Mouse (Mus musculus): ENCODE measurements at regions not wholly inside any gene's neighbourhood (a gene's known extent, or its start where the extent isn't known, plus 50 kb on each side); places are given as distances from the start of the nearest gene placed in this dataset.

GRCm38 (mm10) chr4:72329026-72329390 lies 128.3 kb upstream of the Tle1 start:
- no peak overlapping the region for H3K27ac ChIP-seq (ENCODE audit: low read depth, low read length)
- no peak overlapping the region for H3K9ac ChIP-seq (replicated peaks; ENCODE audit: low read depth, low read length)
- no peak overlapping the region for H3K4me2 ChIP-seq (ENCODE audit: low read depth, low read length)
- no peaks in the 10 kb centered on the region for H3K27me3 ChIP-seq (ENCODE audit: control insufficient read depth, insufficient read depth, low read length)
- H3K36me3 ChIP-seq (ENCODE audit: control insufficient read depth, insufficient read depth, low read length) = no peaks in the 10 kb centered on the region
- no peak overlapping the region for H3K4me3 ChIP-seq (ENCODE audit: low read depth, low read length)
- ATAC-seq (ENCODE audit: low read depth) = no peak
- H3K9me3 ChIP-seq (ENCODE audit: control insufficient read depth, low read length) = no peaks in the 10 kb centered on the region
- no peaks in the 10 kb centered on the region for H3K4me1 ChIP-seq (ENCODE audit: control insufficient read depth, insufficient read depth, low read length)

GRCm38 (mm10) chr4:72328282-72329025 lies 127.7 kb upstream of the Tle1 start:
- ATAC-seq (ENCODE audit: low read depth) = no peak
- no peak overlapping the region for H3K9ac ChIP-seq (replicated peaks; ENCODE audit: low read depth, low read length)
- no peak overlapping the region for H3K4me2 ChIP-seq (ENCODE audit: low read depth, low read length)
- H3K36me3 ChIP-seq (ENCODE audit: control insufficient read depth, insufficient read depth, low read length) = no peaks in the 10 kb centered on the region
- H3K4me3 ChIP-seq (ENCODE audit: low read depth, low read length) = no peak overlapping the region
- no peaks in the 10 kb centered on the region for H3K4me1 ChIP-seq (ENCODE audit: control insufficient read depth, insufficient read depth, low read length)
- no peaks in the 10 kb centered on the region for H3K9me3 ChIP-seq (ENCODE audit: control insufficient read depth, low read length)
- no peak overlapping the region for H3K27ac ChIP-seq (ENCODE audit: low read depth, low read length)
- H3K27me3 ChIP-seq (ENCODE audit: control insufficient read depth, insufficient read depth, low read length) = no peaks in the 10 kb centered on the region
- WGBS = 94% methylated on average over 2 of the region's 2 CpGs

- no peaks in the 10 kb centered on the region for H3K27me3 ChIP-seq (ENCODE audit: control insufficient read depth, insufficient read depth, low read length)
- no peaks in the 10 kb centered on the region for H3K4me1 ChIP-seq (ENCODE audit: control insufficient read depth, insufficient read depth, low read length)
- no peak overlapping the region for H3K9ac ChIP-seq (replicated peaks; ENCODE audit: low read depth, low read length)
- H3K36me3 ChIP-seq (ENCODE audit: control insufficient read depth, insufficient read depth, low read length) = no peaks in the 10 kb centered on the region
- no peak overlapping the region for H3K4me2 ChIP-seq (ENCODE audit: low read depth, low read length)
- no peak for ATAC-seq (ENCODE audit: low read depth)
- H3K9me3 ChIP-seq (ENCODE audit: control insufficient read depth, low read length) = no peaks in the 10 kb centered on the region
- H3K4me3 ChIP-seq (ENCODE audit: low read depth, low read length) = no peak overlapping the region
- no peak overlapping the region for H3K27ac ChIP-seq (ENCODE audit: low read depth, low read length)
Observed at GRCm38 (mm10) chr4:72324913-72325312, 124.2 kb upstream of the Tle1 start.

- no peak for ATAC-seq (ENCODE audit: low read depth)
- H3K9me3 ChIP-seq (ENCODE audit: control insufficient read depth, low read length) = no peaks in the 10 kb centered on the region
- no peaks in the 10 kb centered on the region for H3K4me1 ChIP-seq (ENCODE audit: control insufficient read depth, insufficient read depth, low read length)
- H3K4me2 ChIP-seq (ENCODE audit: low read depth, low read length) = no peak overlapping the region
- WGBS = 49% methylated on average over 1 of the region's 1 CpGs
- no peak overlapping the region for H3K4me3 ChIP-seq (ENCODE audit: low read depth, low read length)
- H3K27me3 ChIP-seq (ENCODE audit: control insufficient read depth, insufficient read depth, low read length) = no peaks in the 10 kb centered on the region
- no peak overlapping the region for H3K9ac ChIP-seq (replicated peaks; ENCODE audit: low read depth, low read length)
- H3K27ac ChIP-seq (ENCODE audit: low read depth, low read length) = no peak overlapping the region
- H3K36me3 ChIP-seq (ENCODE audit: control insufficient read depth, insufficient read depth, low read length) = no peaks in the 10 kb centered on the region
Observed at GRCm38 (mm10) chr4:72285112-72285675, 84.5 kb upstream of the Tle1 start.

- no peak for ATAC-seq (ENCODE audit: low read depth)
- Histone ChIP-seq H3K4me1 (ENCODE audit: control insufficient read depth, insufficient read depth, low read length) (no peaks in the 10 kb centered on the region), H3K27ac (ENCODE audit: low read depth, low read length) (no peak overlapping the region), H3K4me3 (ENCODE audit: low read depth, low read length) (no peak overlapping the region), H3K9ac (replicated peaks; ENCODE audit: low read depth, low read length) (no peak overlapping the region), H3K9me3 (ENCODE audit: control insufficient read depth, low read length) (no peaks in the 10 kb centered on the region), H3K36me3 (ENCODE audit: control insufficient read depth, insufficient read depth, low read length) (no peaks in the 10 kb centered on the region), H3K4me2 (ENCODE audit: low read depth, low read length) (no peak overlapping the region), H3K27me3 (ENCODE audit: control insufficient read depth, insufficient read depth, low read length) (no peaks in the 10 kb centered on the region)
- 98% methylated on average over 1 of the region's 1 CpGs for WGBS
Observed at GRCm38 (mm10) chr4:72250531-72250930, 49.8 kb upstream of the Tle1 start.
